Mouse (Mus musculus) C2C12 (cell line): ENCODE results near the gene Kif21b.

Experiments used
- CEBPB ChIP-seq: IDR thresholded peaks from one replicate; pipeline ENCODE4 v1.6.1; 2011; ENCODE audit warnings: low read depth, mild to moderate bottlenecking, control low read depth, moderate library complexity
- CTCF ChIP-seq: IDR thresholded peaks from one replicate; pipeline ENCODE4 v1.5.1; 2011; ENCODE audit not compliant: control insufficient read depth, insufficient read depth, insufficient read length
- FOSL1 ChIP-seq: IDR thresholded peaks from one replicate; pipeline ENCODE4 v1.8.0; 2011; ENCODE audit warnings: mild to moderate bottlenecking, low read length; ENCODE audit not compliant: poor library complexity, insufficient read depth, severe bottlenecking
- MAX ChIP-seq: IDR thresholded peaks from one replicate; pipeline ENCODE4 v1.6.1; 2011; ENCODE audit warnings: mild to moderate bottlenecking, control low read depth
- MYOD1 ChIP-seq: IDR thresholded peaks from one replicate; pipeline ENCODE4 v1.6.1; 2011; ENCODE audit warnings: low read depth; ENCODE audit not compliant: control insufficient read depth, insufficient read length
- MYOG ChIP-seq: IDR thresholded peaks from one replicate; pipeline ENCODE4 v1.6.1; 2011; ENCODE audit not compliant: control insufficient read depth, insufficient read length; ENCODE audit errors: extremely low read depth
- USF1 ChIP-seq: IDR thresholded peaks from one replicate; pipeline ENCODE4 v1.6.1; 2011; ENCODE audit warnings: low read depth, mild to moderate bottlenecking, control low read depth, moderate library complexity

DNA sequence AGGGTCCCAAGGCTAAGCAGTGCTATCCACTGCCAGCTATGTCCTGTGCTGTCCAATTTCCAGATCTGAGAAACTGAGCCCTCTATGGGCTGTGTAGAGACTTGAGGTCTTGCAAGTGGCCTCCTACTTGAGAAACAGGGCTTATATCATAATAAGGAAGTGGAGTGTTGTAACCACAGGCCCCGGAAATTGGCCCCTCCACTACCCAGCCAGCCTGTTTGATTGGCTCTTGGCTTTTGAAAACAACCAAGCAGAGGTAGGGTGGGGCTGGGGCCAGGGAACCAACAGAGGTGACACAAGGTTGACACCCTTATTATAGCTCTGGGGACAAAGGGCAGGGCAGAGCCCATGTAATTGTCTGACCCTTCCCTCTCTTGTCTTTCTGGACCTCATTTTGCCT is 3.9 kb downstream of the Kif21b start:
- TF ChIP-seq CTCF (no peak), MAX (no peak), CEBPB (no peak), USF1 (no peak), MYOD1 (no peak), FOSL1 (no peak), MYOG (no peak)
